Mouse (Mus musculus) cortical plate, adult 2 months (tissue): Measurements from ENCODE around the gene Vdr.

ENCODE experiments used
- CTCF ChIP-seq: fragments of 200-500 bp; IDR thresholded peaks from 2 replicates; pipeline ENCODE4 v1.5.1; 2011; ENCODE audit warnings: mild to moderate bottlenecking, control low read depth, low read length; ENCODE audit not compliant: insufficient read depth; ENCODE audit errors: extremely low read depth
- POLR2A ChIP-seq: fragments of 200-500 bp; IDR thresholded peaks from 2 replicates; pipeline ENCODE4 v1.6.1; 2011; ENCODE audit warnings: mild to moderate bottlenecking, low read length, control low read depth; ENCODE audit not compliant: insufficient read depth; ENCODE audit errors: extremely low read depth

DNA sequence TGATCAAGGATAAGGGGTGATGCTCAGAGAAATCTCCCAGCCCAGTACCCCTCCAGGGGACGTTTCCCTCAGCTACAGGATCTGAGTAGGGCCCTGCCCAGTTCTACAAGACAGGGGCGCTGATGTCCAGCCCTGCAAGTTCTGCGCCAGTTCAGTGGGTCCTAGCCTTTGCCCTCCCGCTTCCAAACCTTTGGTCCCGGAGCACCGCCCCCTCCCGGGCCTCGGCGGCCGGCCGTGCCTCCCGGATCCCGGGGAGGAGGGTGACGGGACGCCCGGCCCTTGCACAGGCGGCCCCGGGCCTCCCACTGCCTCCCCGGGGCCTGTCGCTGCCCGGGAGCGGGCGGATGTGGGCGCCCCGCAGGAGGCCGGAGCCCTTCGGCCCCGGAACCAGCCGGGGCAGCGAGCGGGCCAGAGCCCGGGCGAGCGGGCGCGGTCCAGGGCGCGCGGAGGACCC is 79.6 kb downstream of the Vdr start:
- no peak for TF ChIP-seq CTCF
- TF ChIP-seq POLR2A, result no peak
